Mouse (Mus musculus): ENCODE measurements around the gene Hmgcll1.

Gene Hmgcll1

DNA sequence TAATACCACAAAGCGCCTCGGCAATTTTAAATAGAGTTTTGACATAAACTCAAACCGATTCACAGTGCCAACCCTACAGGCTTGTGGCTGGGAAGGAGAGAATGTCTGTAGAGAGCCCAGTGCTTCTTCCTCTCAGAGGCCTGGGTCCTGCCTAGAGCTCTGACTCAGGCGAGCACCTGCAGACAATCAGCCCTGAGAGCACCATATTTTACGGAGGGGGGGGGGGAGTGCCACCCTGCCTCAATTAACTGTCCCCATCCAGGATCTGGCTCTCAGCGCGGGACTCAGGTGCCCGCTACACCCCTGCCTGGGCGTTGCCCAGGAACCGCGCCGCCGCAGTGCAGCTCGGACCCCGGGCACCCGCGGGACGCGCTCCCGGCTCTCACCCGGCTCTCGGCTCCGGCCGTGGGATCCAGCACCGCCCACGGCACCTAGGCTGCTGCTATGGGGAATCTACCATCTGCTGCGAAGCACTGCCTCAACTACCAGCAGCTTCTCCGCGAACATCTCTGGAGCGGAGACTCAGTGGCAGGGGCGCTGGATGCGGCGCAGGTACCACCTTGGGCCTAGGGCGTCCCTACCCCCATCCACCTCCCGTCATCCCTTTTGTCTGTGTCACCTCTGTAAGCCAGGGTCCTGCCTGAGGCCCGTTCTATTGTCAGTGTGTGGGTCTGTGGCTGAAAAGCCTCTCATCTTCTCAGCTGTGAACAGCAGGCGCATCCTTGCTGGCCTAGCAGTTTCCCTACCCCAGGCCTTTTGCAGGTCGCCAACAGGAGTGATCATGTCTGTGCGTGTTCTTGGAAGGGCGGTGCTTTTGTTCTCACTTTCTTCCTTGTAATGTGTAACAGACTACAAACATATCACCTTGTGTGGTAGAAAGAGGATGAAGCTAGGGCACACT lies at the start of gene Hmgcll1:
TSS of gene Hmgcll1 (plus strand) at position 225 of the 901 bp plus-strand sequence.
- ATAC-seq (ENCODE audit: insufficient number of reproducible peaks, low FRiP score, low TSS enrichment), result peak; percentile 91

DNA sequence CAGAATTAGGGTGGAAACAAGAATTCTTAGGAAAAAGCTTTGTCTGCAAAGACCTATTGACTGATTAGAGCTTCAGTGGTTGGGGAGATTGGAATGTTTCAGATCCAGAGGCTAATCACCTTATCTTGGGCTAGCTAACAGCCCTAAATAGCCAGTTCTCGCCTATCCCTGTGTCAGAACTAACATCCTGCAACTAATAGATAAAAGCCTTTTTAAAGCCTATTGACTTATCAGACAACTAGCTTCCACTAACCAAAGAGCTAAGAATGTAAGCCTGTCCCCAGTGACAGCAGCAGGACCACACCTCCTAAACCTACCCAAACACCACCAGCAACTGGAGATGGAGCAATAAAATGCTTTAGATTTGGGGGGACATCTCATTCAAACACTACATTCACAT lies 34.6 kb upstream of the Hmgcll1 start:
- no peak for ATAC-seq (ENCODE audit: insufficient number of reproducible peaks, low FRiP score, low TSS enrichment)

DNA sequence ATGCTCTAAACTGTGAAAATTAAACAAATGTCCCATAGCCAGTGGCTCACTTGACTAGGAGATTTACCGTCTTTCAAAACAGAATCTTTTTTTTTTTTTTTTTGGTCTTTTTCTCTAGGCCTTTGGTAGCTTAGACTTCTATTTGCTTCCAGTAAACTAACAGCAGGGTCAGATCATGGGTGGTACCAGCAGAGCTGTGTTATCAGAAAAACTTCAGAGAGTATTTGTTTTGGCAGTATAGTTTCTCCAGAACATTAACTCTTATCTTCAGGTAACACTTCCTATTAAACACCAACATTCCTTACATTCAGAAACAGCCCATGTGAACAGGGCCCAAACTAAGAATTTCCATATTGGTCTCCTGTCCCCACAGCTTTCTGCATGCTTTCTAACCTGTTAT lies 33.5 kb upstream of the Hmgcll1 start:
- no peak for ATAC-seq (ENCODE audit: insufficient number of reproducible peaks, low FRiP score, low TSS enrichment)

DNA sequence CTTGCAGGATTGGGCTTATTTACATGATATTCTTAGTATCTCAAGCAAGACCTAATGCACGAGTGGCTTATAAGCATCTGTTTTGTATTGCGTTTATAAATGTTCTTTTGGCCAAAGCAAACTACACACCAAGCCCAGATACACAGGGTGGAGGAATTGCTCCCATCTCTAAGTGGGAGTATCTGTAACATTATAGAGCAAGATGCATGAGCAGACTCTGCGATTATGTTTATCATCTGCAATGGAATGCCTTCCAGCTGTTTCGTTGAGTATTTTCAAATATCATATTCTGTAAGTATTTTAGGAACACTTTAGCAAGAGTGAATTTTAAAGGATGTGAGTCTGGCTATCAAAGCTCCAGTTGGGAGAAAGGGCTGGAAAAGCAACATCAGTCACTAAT lies 25.2 kb upstream of the Hmgcll1 start:
- no peak for ATAC-seq (ENCODE audit: insufficient number of reproducible peaks, low FRiP score, low TSS enrichment)

DNA sequence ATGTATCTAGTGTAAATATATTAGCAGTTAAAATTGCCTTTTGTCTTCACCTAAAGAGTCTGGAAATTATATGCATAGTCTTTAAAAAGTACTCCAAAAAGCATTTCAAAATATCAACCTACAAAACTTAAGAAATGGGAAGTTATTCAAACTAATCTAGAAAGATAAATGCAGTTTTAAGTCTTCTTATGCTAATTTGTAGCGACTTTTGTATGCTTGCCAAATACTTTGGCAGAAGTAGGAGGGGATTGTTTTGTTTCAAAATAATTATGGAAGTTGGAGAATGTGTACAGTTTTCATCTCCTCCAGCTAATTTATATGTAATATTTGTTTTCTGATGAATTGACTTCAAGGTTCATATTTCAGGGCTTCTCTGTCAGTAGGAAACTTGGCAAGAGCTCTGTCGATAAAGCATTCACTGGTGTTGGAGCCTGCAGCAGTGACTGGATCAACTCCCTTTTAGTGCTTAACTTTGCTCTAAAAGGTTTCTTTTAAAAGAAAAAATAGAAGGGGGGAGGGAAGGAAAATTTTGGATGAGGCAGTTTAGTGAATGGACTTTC lies 15.8 kb upstream of the Hmgcll1 start:
- no peak for ATAC-seq (ENCODE audit: insufficient number of reproducible peaks, low FRiP score, low TSS enrichment)

DNA sequence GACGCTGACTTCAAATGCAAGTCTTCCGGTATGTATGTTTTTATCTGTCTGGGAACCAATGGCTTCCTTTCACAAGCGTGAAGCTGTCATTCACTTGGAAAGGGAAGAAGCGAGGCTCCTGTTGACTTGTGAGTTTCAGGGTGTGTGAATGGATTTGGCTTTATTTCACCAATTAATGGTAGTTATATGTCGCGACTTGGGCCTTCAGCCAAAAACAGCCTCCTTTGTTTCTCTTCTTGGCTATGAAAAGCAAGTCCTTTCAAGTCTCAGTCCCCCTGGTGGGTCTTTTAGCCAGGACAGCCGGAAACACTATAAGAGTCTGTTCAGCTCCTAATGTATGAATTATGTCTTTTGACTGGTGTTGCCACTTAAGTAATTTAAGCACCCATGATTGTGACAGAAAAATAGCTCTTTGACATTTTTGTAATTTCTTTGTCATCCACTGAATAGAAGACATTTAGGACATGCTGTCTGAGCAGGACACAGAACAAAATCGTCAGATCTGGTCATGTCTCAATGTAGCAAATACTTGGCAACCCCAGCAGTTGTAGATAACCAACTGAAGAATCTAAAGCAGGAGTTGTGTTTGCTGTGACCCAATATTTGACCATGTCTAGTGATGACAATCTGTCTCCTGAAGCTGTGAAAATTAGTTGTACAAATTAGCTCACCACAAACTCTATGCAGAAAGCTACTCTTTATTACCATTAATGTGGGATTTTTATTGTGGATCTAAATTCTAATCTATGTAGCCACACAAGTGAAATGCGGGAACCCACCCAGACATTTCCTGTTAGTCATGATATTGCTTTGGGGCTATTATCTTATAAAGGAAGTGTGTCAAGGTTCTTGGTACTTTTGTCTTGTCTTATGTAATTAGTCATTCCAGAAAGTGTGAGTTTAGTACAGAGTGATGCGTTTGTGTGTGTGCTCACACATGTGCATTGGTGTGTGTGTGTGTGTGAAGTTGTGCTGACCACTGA lies 13.5 kb upstream of the Hmgcll1 start:
- no peak for ATAC-seq (ENCODE audit: insufficient number of reproducible peaks, low FRiP score, low TSS enrichment)

DNA sequence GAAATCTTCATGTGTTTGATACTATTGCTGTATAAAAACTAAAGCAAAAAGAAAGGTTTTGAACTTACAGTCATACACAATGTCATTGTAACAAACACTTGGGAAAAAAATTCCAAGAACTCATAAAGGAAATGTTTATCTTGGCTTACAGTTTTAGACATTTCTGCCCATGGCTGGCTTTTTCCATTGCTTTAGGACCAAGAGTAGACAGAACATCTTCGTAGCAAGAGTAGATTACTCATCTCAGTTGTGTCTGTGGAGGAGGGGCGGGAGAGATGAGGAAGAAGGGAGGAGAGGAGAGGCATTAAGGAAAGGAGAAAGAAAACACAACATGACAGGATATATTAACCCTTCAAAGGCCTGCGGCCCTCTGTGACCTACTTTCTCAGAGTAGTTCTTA lies 11.6 kb upstream of the Hmgcll1 start:
- ATAC-seq (ENCODE audit: insufficient number of reproducible peaks, low FRiP score, low TSS enrichment), result no peak

DNA sequence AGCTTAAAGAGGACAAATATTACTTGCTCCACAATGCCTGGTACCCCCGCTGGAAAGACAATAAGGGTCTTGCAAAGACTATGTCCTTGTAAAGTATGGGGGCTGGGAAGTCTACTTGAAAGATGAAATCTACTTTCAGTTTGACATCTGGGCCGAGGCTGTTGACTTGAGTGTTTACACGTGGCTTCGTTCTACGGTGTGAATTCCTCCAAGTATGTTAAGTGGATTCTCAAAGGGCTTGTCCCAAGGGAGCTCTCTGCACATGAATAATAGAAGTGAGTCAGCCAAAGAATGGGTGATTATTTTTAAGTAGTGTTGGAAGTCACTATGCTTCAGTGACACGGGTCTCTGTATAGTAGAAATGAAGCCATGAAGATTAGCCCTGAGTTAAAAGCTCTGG lies 11.0 kb upstream of the Hmgcll1 start:
- ATAC-seq (ENCODE audit: insufficient number of reproducible peaks, low FRiP score, low TSS enrichment), result no peak

DNA sequence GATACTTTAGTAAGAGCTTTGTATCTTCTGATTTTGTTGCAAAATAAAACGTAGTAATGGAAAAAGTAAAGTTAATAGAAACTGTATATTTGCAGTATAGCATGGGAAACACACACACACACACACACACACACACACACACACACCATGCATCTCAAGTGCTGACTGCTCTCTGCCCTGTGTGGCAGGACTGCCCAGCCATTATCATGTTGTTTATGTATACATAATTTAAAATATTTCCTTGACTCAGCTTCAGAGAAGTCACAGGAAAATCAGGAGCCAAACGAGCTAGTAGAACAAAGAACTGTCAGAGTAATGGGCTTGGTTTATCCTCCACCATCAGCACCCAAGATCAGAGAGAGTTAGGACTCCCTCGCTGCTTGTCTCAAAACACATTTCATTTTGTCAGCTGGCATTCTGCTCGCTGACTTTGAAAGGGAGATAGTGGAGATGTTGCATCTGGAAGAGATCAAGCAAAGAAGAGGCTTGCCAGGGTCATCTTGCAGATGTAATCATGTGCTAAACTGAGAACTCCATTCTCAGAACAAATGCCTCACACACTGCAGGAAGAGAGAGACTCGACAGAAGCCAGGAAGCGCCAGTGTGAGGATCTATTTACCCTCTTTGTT lies 7.2 kb upstream of the Hmgcll1 start:
- ATAC-seq (ENCODE audit: insufficient number of reproducible peaks, low FRiP score, low TSS enrichment), result no peak

DNA sequence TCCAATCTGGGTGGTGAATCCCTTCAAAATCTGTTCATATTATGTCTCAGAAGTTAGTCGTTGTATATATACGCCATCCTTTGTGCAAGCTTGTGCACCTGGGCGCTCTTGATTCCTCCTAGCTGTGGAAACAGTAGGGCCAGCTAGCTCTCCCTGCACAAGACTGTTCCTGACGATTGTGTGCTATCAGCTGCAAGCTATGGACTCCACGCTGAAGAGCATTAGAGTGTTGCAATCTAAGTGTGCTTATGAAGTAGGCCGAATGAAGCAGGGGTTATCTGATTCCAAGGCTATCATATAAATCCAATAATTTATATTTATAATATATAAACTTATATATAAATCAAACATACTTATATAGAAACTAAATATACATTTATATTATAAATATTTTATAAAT lies 866 bp upstream of the Hmgcll1 start:
- no peak for ATAC-seq (ENCODE audit: insufficient number of reproducible peaks, low FRiP score, low TSS enrichment)

DNA sequence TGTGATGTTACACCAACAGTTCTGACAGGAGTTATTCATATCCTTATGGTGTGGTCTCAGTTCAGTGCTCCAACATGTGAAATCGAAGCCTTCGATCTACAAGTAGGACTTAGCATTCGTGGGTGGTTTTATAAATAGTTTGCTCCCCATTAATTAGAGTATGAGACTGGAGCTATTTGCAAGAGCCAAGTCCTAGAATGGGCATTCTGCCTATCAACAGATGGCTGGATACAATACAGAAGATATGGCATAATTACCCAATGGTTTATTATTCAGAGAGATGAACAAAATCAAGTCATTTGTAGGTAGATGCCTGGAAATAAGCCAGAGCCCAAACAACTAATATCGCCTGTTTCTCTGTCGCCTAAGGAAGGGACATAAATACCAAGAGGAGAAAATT lies 1.3 kb downstream of the Hmgcll1 start:
- no peak for ATAC-seq (ENCODE audit: insufficient number of reproducible peaks, low FRiP score, low TSS enrichment)

DNA sequence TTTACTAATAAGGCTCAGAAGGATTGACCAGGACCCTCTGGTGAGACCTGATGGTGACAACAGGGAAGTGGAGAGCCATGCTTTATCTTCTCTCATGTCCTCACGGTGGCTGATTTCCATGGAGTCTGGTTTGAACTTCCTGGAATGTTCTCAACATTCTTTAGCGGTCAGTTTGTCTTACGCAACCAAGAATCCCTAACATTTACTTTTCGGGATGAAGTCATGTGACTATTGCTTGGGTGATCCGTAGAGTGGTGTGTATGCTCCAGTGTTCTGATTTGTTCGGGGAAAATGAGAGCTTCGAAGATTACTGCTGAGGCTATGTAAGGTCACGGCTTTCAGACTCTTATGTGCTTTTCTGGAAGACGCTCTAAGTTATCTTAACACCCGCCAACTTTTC lies 1.9 kb downstream of the Hmgcll1 start:
- no peak for ATAC-seq (ENCODE audit: insufficient number of reproducible peaks, low FRiP score, low TSS enrichment)

DNA sequence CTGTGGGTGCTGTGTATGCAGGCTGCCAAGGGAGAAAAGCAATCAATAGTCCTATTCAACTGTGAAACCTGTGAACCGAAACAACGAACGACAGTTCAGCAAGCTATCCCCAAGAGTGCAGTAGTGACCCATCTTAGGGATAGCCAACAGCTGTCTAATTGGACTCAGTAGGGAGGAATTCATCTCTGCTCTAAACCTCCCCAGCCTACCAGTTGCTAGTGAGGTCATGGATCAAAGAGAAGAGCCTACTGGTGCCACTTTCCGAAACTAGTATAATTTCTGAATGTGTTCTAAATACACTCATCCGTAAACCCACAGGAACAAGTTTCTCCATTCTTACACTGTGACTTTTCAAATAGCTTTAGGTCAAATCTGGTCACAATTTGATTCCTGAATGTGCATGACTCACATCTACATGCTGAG lies 8.9 kb downstream of the Hmgcll1 start:
- ATAC-seq (ENCODE audit: insufficient number of reproducible peaks, low FRiP score, low TSS enrichment), result no peak

DNA sequence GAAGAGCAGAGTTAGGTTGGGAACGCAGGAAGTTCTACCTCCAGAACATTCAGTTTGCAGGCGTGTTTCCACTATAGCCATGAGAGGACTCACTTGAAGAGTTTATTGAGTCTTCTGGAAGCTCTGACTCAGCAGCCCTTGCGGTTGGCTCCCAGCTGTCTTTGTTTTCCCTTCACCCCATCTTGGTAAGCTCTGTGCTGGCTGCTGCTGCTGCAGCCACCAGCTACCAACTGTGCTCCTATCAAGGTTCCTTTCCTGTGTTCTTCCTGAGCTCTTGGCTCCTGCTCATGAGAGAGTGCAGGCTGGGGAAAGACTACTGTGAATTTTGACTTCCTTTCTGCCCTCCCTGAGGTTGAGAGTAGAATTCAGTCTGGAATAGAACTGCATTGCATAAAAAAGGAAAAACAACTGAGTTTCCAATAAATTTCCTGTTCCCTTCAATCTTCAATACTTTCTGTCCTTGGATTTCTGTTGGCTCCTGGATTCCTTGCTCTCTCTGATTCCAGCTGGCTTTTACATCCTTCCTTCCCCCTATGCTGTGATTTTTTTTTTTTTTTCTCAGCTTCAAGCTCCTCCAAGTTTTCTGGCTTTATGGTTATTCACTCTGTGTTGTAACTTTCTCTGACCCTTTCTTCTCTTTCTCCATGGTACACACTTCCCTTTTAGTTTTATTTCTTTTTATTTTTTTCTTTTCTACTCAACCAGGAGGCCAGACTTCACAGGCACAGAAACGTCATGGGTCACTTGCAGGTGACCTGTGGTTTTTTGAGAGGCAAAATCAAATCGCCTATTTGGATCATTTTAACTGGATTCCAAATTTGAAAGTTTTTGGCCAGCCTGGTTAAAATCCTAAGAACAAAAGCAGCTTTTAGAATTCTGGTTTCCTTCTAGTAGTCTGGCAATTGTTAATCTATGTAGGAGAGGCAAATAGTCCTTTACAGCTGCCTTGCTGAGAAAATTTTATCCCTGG lies 9.9 kb downstream of the Hmgcll1 start:
- 0 out of 2 replicates have a peak, but pooled peaks have one; percentile 49 for ATAC-seq (ENCODE audit: insufficient number of reproducible peaks, low FRiP score, low TSS enrichment)

DNA sequence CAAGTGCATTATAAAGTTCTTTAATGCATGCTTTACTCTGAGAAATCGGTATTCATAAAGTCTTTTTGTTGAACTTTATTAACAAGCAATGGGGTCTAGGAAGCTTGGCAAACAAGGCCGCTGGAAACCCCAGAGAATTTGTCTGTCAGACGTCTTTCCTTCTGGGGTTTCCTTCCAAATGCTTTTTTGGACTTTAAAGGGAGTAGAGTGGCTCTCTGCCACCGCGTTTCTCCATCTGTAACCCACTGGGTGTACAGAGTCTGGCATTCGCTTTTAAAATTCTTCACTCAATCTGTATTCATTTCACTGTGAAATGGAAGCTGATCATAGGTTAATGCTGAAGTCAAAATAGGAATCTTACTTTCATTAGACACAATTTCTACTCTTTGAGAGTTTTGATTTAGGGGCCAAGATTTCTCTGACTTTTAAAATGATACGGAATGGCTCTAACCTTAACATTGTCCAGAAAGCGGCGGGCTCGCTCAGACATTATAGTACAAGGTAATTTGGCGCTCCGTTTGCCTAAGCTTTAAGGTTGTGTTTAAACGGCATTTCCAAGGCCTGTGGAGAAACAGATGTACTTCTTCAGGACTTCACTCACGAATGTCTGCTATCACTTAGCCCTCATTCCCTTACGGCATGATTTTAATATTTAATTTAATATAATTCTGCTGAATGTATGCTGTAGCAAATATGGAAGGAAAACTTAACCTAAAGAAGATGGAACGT lies 15.0 kb downstream of the Hmgcll1 start:
- no peak; the same call in 1 of the 2 replicates for ATAC-seq (ENCODE audit: insufficient number of reproducible peaks, low FRiP score, low TSS enrichment)

DNA sequence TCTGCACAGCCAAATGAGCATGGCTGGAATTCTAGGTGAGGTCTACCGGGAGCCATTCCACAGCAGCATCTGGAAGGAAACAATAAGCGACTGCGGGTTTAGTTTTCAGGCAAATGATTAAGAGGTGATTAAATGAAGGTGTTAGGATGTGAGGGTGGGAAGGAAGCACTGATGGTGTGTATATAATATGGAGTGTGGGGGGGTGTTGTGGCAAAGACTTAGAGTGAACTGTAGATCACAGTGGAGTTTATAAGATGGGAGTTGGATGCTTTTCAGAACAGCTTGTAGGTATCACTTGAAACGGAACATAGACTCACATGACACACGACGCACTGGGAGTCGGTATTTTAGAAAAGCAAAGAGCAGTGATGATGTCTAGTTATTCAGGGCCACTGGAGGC lies 20.4 kb downstream of the Hmgcll1 start:
- ATAC-seq (ENCODE audit: insufficient number of reproducible peaks, low FRiP score, low TSS enrichment), result no peak

DNA sequence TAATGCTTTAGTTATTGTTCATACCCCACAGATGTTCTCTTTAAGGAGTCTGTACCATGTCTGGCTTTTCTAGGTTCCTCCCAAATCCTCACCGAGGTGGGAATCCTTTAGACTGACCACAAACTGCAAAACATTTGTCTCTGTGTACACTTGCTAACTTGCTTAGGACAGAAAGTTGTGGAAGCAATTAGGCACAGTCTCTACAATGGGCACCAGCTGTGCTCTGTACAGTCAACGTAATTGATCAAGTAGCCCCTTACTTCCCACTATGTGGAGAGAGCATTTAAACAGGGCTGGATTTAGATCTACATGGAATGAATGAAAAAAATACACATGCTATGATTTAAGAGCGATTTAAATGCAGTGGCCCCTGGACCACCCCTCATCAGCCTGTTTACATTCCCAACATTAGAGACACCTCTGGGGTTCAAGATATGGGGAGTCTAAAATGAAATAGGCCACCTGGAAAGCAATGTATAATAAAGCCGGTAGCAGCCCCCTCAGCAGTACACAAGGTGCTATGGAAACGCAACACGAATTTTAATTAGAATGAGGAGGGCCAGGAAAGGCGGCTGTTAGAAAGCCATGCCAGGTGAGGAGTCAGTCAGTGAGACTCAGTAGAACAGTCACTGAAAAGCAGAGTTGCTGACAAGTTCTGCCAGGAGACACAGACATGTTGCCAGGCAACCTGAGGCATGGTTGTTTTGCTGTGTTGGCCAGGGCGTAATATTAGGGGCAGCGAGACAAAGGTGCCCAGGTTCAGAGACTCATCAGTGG lies 23.9 kb downstream of the Hmgcll1 start:
- ATAC-seq (ENCODE audit: insufficient number of reproducible peaks, low FRiP score, low TSS enrichment), result no peak

DNA sequence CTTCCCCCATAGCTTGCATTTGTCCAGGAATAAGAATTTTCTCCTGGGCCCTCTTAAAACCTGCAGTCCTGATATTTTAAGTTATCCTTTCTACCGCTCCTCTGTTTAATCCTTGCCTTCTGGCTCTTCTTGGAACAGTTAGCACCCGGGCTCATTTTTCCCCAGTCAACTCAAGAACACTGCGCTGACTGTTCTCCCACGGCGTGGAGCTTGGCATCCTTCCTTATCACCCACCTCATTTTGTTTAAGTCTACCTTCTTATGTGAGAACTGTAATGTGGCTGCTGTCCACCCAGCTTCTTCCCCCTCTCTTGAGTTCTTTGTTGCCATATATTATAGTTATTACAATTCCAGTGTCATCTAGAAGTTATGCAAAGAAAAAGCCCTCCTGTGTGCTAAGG lies 25.1 kb downstream of the Hmgcll1 start:
- ATAC-seq (ENCODE audit: insufficient number of reproducible peaks, low FRiP score, low TSS enrichment), result no peak

Measured in cerebellum, adult (tissue).